Mouse (Mus musculus) mesoderm, embryonic 11.5 days (tissue): ENCODE measurements at regions not wholly inside any gene's neighbourhood (a gene's known extent, or its start where the extent isn't known, plus 50 kb on each side); places are given as distances from the start of the nearest gene placed in this dataset.

Experiments used
- DNase-seq: peaks from one replicate; pipeline ENCODE4 v3.0.0-alpha.2; 2012; ENCODE audit warnings: low read depth, low spot score

- no peak for DNase-seq
Observed at GRCm38 (mm10) chr5:119058231-119058851, 497.9 kb downstream of the Med13l start.

- no peak for DNase-seq
Observed at GRCm38 (mm10) chr5:119059223-119059622, 498.7 kb downstream of the Med13l start.

GRCm38 (mm10) chr5:119060886-119061285, 500.4 kb downstream of the Med13l start:
- DNase-seq = peak; percentile 47

GRCm38 (mm10) chr5:119062478-119062877, 502.0 kb downstream of the Med13l start:
- DNase-seq = no peak

- no peak for DNase-seq
Observed at GRCm38 (mm10) chr5:119066666-119067065, 506.2 kb downstream of the Med13l start.

- DNase-seq = no peak
Observed at GRCm38 (mm10) chr5:119069765-119070333, 509.4 kb downstream of the Med13l start.

- DNase-seq = no peak
Observed at GRCm38 (mm10) chr5:119072712-119073111, 512.2 kb downstream of the Med13l start.

GRCm38 (mm10) chr5:119080747-119081146, 520.3 kb downstream of the Med13l start:
- DNase-seq = no peak

- DNase-seq = no peak
Observed at GRCm38 (mm10) chr5:119082895-119083294, 522.4 kb downstream of the Med13l start.

- no peak for DNase-seq
Observed at GRCm38 (mm10) chr5:119097576-119098193, 537.2 kb downstream of the Med13l start.

GRCm38 (mm10) chr5:119099817-119100216, 539.3 kb downstream of the Med13l start:
- DNase-seq = no peak

GRCm38 (mm10) chr5:119103503-119103902, 543.0 kb downstream of the Med13l start:
- DNase-seq = no peak

GRCm38 (mm10) chr5:119107898-119108297, 547.4 kb downstream of the Med13l start:
- peak; percentile 39 for DNase-seq

GRCm38 (mm10) chr5:119109501-119109900, 549.0 kb downstream of the Med13l start:
- DNase-seq = no peak

GRCm38 (mm10) chr5:119114074-119114473, 553.6 kb downstream of the Med13l start:
- DNase-seq = no peak

- no peak for DNase-seq
Observed at GRCm38 (mm10) chr5:119125745-119126144, 544.7 kb upstream of the Tbx3 start.

GRCm38 (mm10) chr5:119130176-119130575, 540.3 kb upstream of the Tbx3 start:
- DNase-seq = no peak

- DNase-seq = no peak
Observed at GRCm38 (mm10) chr5:119131461-119131860, 539.0 kb upstream of the Tbx3 start.

GRCm38 (mm10) chr5:119133378-119133777, 537.1 kb upstream of the Tbx3 start:
- DNase-seq = no peak

GRCm38 (mm10) chr5:119136916-119137315, 533.6 kb upstream of the Tbx3 start:
- DNase-seq = no peak

- peak; percentile 62 for DNase-seq
Observed at GRCm38 (mm10) chr5:119137409-119137808, 533.1 kb upstream of the Tbx3 start.

GRCm38 (mm10) chr5:119137821-119138221, 532.6 kb upstream of the Tbx3 start:
- DNase-seq = peak; percentile 66

GRCm38 (mm10) chr5:119138293-119138692, 532.2 kb upstream of the Tbx3 start:
- no peak for DNase-seq
